Comparison of ENCODE assay signal across 16 mouse cellular contexts in genomic region chr6:148548138-148548778, GRCm38 (mm10).
"Had no signal": no experiment of that assay in that cellular context is flagged by ENCODE, and none has a peak within 500 bp of the region (broad histone marks: within the 10 kb centered on the region; RNA-seq: fewer than 3 reads in every experiment).

No protein-coding gene starts in this region.

- H3K9me3 ChIP-seq: limb, embryonic 13.5 days; midbrain, embryonic 10.5 days; neural tube, embryonic 15.5 days had no signal

- H3K4me3 ChIP-seq: layer of hippocampus, adult 2 months; limb, embryonic 13.5 days; midbrain, embryonic 10.5 days; myocyte; neural tube, embryonic 15.5 days had no signal

- H3K4me2 ChIP-seq: limb, embryonic 13.5 days; neural tube, embryonic 15.5 days had no signal

- H3K27ac ChIP-seq: layer of hippocampus, adult 2 months; limb, embryonic 13.5 days; liver, embryonic 14.5 days; midbrain, embryonic 10.5 days; neural tube, embryonic 15.5 days had no signal

- H3K27me3 ChIP-seq: limb, embryonic 13.5 days; neural tube, embryonic 15.5 days had no signal

- H3K4me1 ChIP-seq: limb, embryonic 13.5 days; neural tube, embryonic 15.5 days had no signal

- DNase-seq: kidney, adult 18-20 months; kidney, postnatal 10 days; kidney, postnatal 4 days; left cerebral cortex, postnatal 4 days; lung, adult 18-20 months; lung, postnatal 4 days; midbrain, embryonic 14.5 days; right cerebral cortex, adult 18-20 months; right cerebral cortex, postnatal 25 days; thymus, postnatal 4 days had no signal

- H3K9ac ChIP-seq: limb, embryonic 13.5 days; liver, embryonic 14.5 days; neural tube, embryonic 15.5 days had no signal

- H3K36me3 ChIP-seq: limb, embryonic 13.5 days; midbrain, embryonic 10.5 days; neural tube, embryonic 15.5 days had no signal
